Mouse (Mus musculus) MEL (cell line): Measurements from ENCODE around the gene Tnik. TPM values are rescaled to one million over a fixed set of nuclear protein-coding genes. Genes with fewer than 3 reads are reported as not detected.

Experiments used
- DNase-seq: peaks from one replicate; pipeline ENCODE4 v3.0.0; 2011; ENCODE audit warnings: low read depth, low spot score
- H3K27ac ChIP-seq: 2 replicates; pipeline ENCODE4 v1.5.1; 2012; ENCODE audit warnings: low read depth, mild to moderate bottlenecking, control low read depth, low read length, moderate library complexity; ENCODE audit not compliant: control insufficient read depth
- H3K27me3 ChIP-seq, 2 experiments: fragments of 150-350 bp in 1 of 2; sonication (generic) in 1 of 2; 2 replicates each; pipeline ENCODE4 v1.6.1; 2012; ENCODE audit warnings: low read length in 2 of 2, mild to moderate bottlenecking in 2 of 2, improper control_type of control experiment in 1 of 2, moderate library complexity in 1 of 2; ENCODE audit not compliant: insufficient read depth in 2 of 2, control insufficient read depth in 1 of 2
- H3K36me3 ChIP-seq, 2 experiments: 2 replicates each; pipeline ENCODE4 v1.6.1; 2012 to 2014; ENCODE audit warnings: low read length in 2 of 2, improper control_type of control experiment in 1 of 2, inconsistent platforms in 1 of 2, mild to moderate bottlenecking in 1 of 2; ENCODE audit not compliant: insufficient read depth in 2 of 2, control insufficient read depth in 1 of 2
- H3K4me1 ChIP-seq, 2 experiments: fragments of 150-350 bp in 1 of 2; sonication (generic) in 1 of 2; 2 replicates each; pipeline ENCODE4 v1.6.1; 2012; ENCODE audit warnings: low read length in 2 of 2, improper control_type of control experiment in 1 of 2, mild to moderate bottlenecking in 1 of 2; ENCODE audit not compliant: insufficient read depth in 2 of 2, control insufficient read depth in 1 of 2
- H3K4me3 ChIP-seq, 2 experiments: fragments of 150-350 bp in 1 of 2; sonication (generic) in 1 of 2; 2 replicates each; pipeline ENCODE4 v1.5.1; 2012; ENCODE audit warnings: low read depth in 2 of 2, low read length in 2 of 2, mild to moderate bottlenecking in 2 of 2, moderate library complexity in 2 of 2, control low read depth in 1 of 2, improper control_type of control experiment in 1 of 2; ENCODE audit not compliant: control insufficient read depth in 1 of 2, insufficient read depth in 1 of 2
- H3K79me2 ChIP-seq: 2 replicates; pipeline ENCODE4 v1.6.1; 2012; ENCODE audit warnings: mild to moderate bottlenecking, low read length, moderate library complexity; ENCODE audit not compliant: control insufficient read depth, poor library complexity, insufficient read depth
- H3K9ac ChIP-seq: 2 replicates; pipeline ENCODE4 v1.6.1; 2012; ENCODE audit warnings: low read depth, mild to moderate bottlenecking, control low read depth, low read length, moderate library complexity; ENCODE audit not compliant: control insufficient read depth, poor library complexity, severe bottlenecking
- H3K9me3 ChIP-seq: fragments of 150-350 bp; sonication (generic); replicated peaks from 2 replicates; pipeline ENCODE4 v1.6.1; 2012; ENCODE audit warnings: mild to moderate bottlenecking, low read length, improper control_type of control experiment, moderate library complexity; ENCODE audit not compliant: insufficient read depth
- CTCF ChIP-seq, 3 experiments: IDR thresholded peaks in 2 of 3; conservative IDR thresholded peaks in 1 of 3; 2 replicates each; pipeline ENCODE4 v1.5.1; 2011 to 2012; ENCODE audit warnings: low read length in 3 of 3, low read depth in 2 of 3, mild to moderate bottlenecking in 2 of 3, improper control_type of control experiment in 1 of 3, inconsistent platforms in 1 of 3, mixed read lengths in 1 of 3, moderate library complexity in 1 of 3; ENCODE audit not compliant: control insufficient read depth in 1 of 3, insufficient read depth in 1 of 3, poor library complexity in 1 of 3, severe bottlenecking in 1 of 3
- E2F4 ChIP-seq: IDR thresholded peaks from 2 replicates; pipeline ENCODE4 v1.6.1; 2011; ENCODE audit warnings: low read depth, low read length, improper control_type of control experiment, borderline replicate concordance
- EP300 ChIP-seq, 2 experiments: IDR thresholded peaks; 2 replicates each; pipeline ENCODE4 v1.6.1; 2011; ENCODE audit warnings: improper control_type of control experiment in 2 of 2, low read length in 2 of 2, low read depth in 1 of 2, mild to moderate bottlenecking in 1 of 2
- HCFC1 ChIP-seq: IDR thresholded peaks from 2 replicates; pipeline ENCODE4 v1.6.1; 2012; ENCODE audit warnings: low read depth, mild to moderate bottlenecking, inconsistent platforms, low read length, improper control_type of control experiment, moderate library complexity
- JUND ChIP-seq: IDR thresholded peaks from 2 replicates; pipeline ENCODE4 v1.6.1; 2011; ENCODE audit warnings: low read depth, mild to moderate bottlenecking, improper control_type of control experiment, low read length
- POLR2A ChIP-seq, 2 experiments: IDR thresholded peaks; 2 replicates each; pipeline ENCODE4 v1.6.1; 2011 to 2012; ENCODE audit warnings: low read length in 2 of 2, mild to moderate bottlenecking in 2 of 2, control low read depth in 1 of 2, improper control_type of control experiment in 1 of 2, low read depth in 1 of 2, moderate library complexity in 1 of 2; ENCODE audit not compliant: control insufficient read depth in 1 of 2, insufficient read depth in 1 of 2, poor library complexity in 1 of 2
- RAD21 ChIP-seq: IDR thresholded peaks from 2 replicates; pipeline ENCODE4 v1.6.1; 2011; ENCODE audit warnings: mild to moderate bottlenecking, low read depth, low read length, improper control_type of control experiment
- RCOR1 ChIP-seq: IDR thresholded peaks from 2 replicates; pipeline ENCODE4 v1.6.1; 2012; ENCODE audit warnings: low read depth, mild to moderate bottlenecking, inconsistent platforms, low read length, improper control_type of control experiment
- SMC3 ChIP-seq: IDR thresholded peaks from 2 replicates; pipeline ENCODE4 v1.6.1; 2011; ENCODE audit warnings: low read depth, low read length, improper control_type of control experiment
- TBP ChIP-seq: IDR thresholded peaks from 2 replicates; pipeline ENCODE4 v1.8.0; 2011; ENCODE audit warnings: low read depth, low read length, improper control_type of control experiment
- USF2 ChIP-seq, 2 experiments: IDR thresholded peaks; 2 replicates each; pipeline ENCODE4 v1.6.1; 2011 to 2012; ENCODE audit warnings: improper control_type of control experiment in 2 of 2, low read length in 2 of 2, borderline replicate concordance in 1 of 2, inconsistent platforms in 1 of 2, low read depth in 1 of 2, mild to moderate bottlenecking in 1 of 2; ENCODE audit not compliant: insufficient read depth in 1 of 2
- polyA plus RNA-seq, 2 experiments: library from polyadenylated mRNA; stranded (reverse) in 1 of 2; unstranded in 1 of 2; fragments of >175 nt in 1 of 2; fragments of >200 nt in 1 of 2; gene quantifications; 2 replicates each; pipeline versions ENCODE4 v1.2.1 to v1.2.4; 2012; ENCODE audit warnings: low replicate concordance in 2 of 2, low read depth in 1 of 2; ENCODE audit not compliant: insufficient read length in 2 of 2, insufficient read depth in 1 of 2, missing spikeins in 1 of 2
- total RNA-seq: library from RNA; depleted of rRNA; stranded (reverse); fragments of 300-350 nt; gene quantifications from 2 replicates; pipeline ENCODE4 v1.2.3, GENCODE M21; 2012

The Tnik gene
- total and polyA plus RNA-seq, 3 experiments, result 9.9 to 78.4 (median 13.6) TPM

GRCm38 (mm10) chr3:28540121-28540520 is 277.1 kb downstream of the Tnik start:
- no peak for TF ChIP-seq HCFC1
- TF ChIP-seq JUND, result no peak
- no peak for TF ChIP-seq E2F4
- no peak for TF ChIP-seq EP300 (IDR thresholded peaks at IDR 0.05; ENCODE audit: low read depth in 1 of 2, low read length in 2 of 2)
- no peak for TF ChIP-seq TBP
- TF ChIP-seq, all 39 proteins: peak for 0
- H3K36me3 ChIP-seq, result no peaks in the 10 kb centered on the region
- no peak for DNase-seq
- no peak overlapping the region for H3K4me3 ChIP-seq
- no peaks in the 10 kb centered on the region for H3K79me2 ChIP-seq
- no peaks in the 10 kb centered on the region for H3K27me3 ChIP-seq
- no peaks in the 10 kb centered on the region for H3K9me3 ChIP-seq
- H3K9ac ChIP-seq, result no peak overlapping the region
- no peak overlapping the region for H3K27ac ChIP-seq
- H3K4me1 ChIP-seq, result no peaks in the 10 kb centered on the region

GRCm38 (mm10) chr3:28542941-28543340 is 279.9 kb downstream of the Tnik start:
- no peaks in the 10 kb centered on the region for H3K27me3 ChIP-seq
- H3K27ac ChIP-seq, result no peak overlapping the region
- no peaks in the 10 kb centered on the region for H3K79me2 ChIP-seq
- H3K36me3 ChIP-seq, result no peaks in the 10 kb centered on the region
- no peaks in the 10 kb centered on the region for H3K4me1 ChIP-seq
- no peak overlapping the region for H3K9ac ChIP-seq
- no peaks in the 10 kb centered on the region for H3K9me3 ChIP-seq
- no peak overlapping the region for H3K4me3 ChIP-seq
- no peak for TF ChIP-seq JUND
- TF ChIP-seq USF2 (IDR thresholded peaks at IDR 0.05; ENCODE audit: borderline replicate concordance in 1 of 2, insufficient read depth in 1 of 2, low read depth in 1 of 2, low read length in 2 of 2), result no peak
- TF ChIP-seq, all 39 proteins: peak for 0
- DNase-seq, result no peak

GRCm38 (mm10) chr3:28543380-28543984 is 280.5 kb downstream of the Tnik start:
- no peaks in the 10 kb centered on the region for H3K79me2 ChIP-seq
- no peak overlapping the region for H3K9ac ChIP-seq
- H3K4me1 ChIP-seq, result no peaks in the 10 kb centered on the region
- H3K4me3 ChIP-seq, result no peak overlapping the region
- no peaks in the 10 kb centered on the region for H3K9me3 ChIP-seq
- peak; percentile 56 for TF ChIP-seq SMC3
- TF ChIP-seq POLR2A (IDR thresholded peaks at IDR 0.05; ENCODE audit: control insufficient read depth in 1 of 2, insufficient read depth in 1 of 2, low read depth in 1 of 2, low read length in 2 of 2, poor library complexity in 1 of 2), result no peak
- peak; percentile 21 for TF ChIP-seq RAD21
- peak; percentile 8 to 34 (median 9); a peak in 2 of 6 replicates for TF ChIP-seq CTCF (IDR thresholded peaks at IDR 0.05 in 2 of 3, conservative IDR thresholded peaks at IDR 0.05 in 1 of 3; ENCODE audit: control insufficient read depth in 1 of 3, insufficient read depth in 1 of 3, low read depth in 2 of 3, low read length in 3 of 3, poor library complexity in 1 of 3, severe bottlenecking in 1 of 3)
- no peak for TF ChIP-seq RCOR1
- no peak for DNase-seq
- H3K27me3 ChIP-seq, result no peaks in the 10 kb centered on the region
- no peak overlapping the region for H3K27ac ChIP-seq
- H3K36me3 ChIP-seq, result no peaks in the 10 kb centered on the region
